Mouse (Mus musculus): ENCODE data around the gene Cped1. TPM values are rescaled to one million over a fixed set of nuclear protein-coding genes. Genes with fewer than 3 reads are reported as not detected.

The Cped1 gene
- polyA plus RNA-seq, 1 experiment from 2014 or later = 2.7 TPM

- H3K36me3 ChIP-seq = no peaks in the 10 kb centered on the region
- no peaks in the 10 kb centered on the region for H3K9me3 ChIP-seq (replicated peaks)
- H3K4me3 ChIP-seq (replicated peaks) = no peak overlapping the region
- no peak overlapping the region for H3K9ac ChIP-seq (replicated peaks)
- H3K27me3 ChIP-seq (replicated peaks) = no peaks in the 10 kb centered on the region
- no peak for ATAC-seq (ENCODE audit: low FRiP score)
- H3K4me2 ChIP-seq = no peak overlapping the region
- no peak overlapping the region for H3K27ac ChIP-seq (replicated peaks)
- no peaks in the 10 kb centered on the region for H3K4me1 ChIP-seq
- 91% methylated on average over 3 of the region's 3 CpGs for WGBS
Observed at GRCm38 (mm10) chr6:22053014-22053413, 67.3 kb downstream of the Cped1 start.

- no peaks in the 10 kb centered on the region for H3K27me3 ChIP-seq (replicated peaks)
- H3K4me2 ChIP-seq = no peak overlapping the region
- no peak for ATAC-seq (ENCODE audit: low FRiP score)
- no peak overlapping the region for H3K27ac ChIP-seq (replicated peaks)
- 87% methylated on average over 4 of the region's 4 CpGs for WGBS
- no peaks in the 10 kb centered on the region for H3K9me3 ChIP-seq (replicated peaks)
- H3K9ac ChIP-seq (replicated peaks) = no peak overlapping the region
- H3K4me3 ChIP-seq (replicated peaks) = no peak overlapping the region
- no peaks in the 10 kb centered on the region for H3K36me3 ChIP-seq
- no peaks in the 10 kb centered on the region for H3K4me1 ChIP-seq
Observed at GRCm38 (mm10) chr6:22064341-22064740, 78.6 kb downstream of the Cped1 start.

GRCm38 (mm10) chr6:22070603-22071322 lies 85.0 kb downstream of the Cped1 start:
- Histone ChIP-seq H3K36me3 (no peaks in the 10 kb centered on the region), H3K27ac (replicated peaks) (no peak overlapping the region), H3K27me3 (replicated peaks) (no peaks in the 10 kb centered on the region), H3K4me1 (no peaks in the 10 kb centered on the region), H3K9me3 (replicated peaks) (no peaks in the 10 kb centered on the region), H3K4me3 (replicated peaks) (no peak overlapping the region), H3K9ac (replicated peaks) (no peak overlapping the region), H3K4me2 (peak overlapping the region; percentile 39)
- ATAC-seq (ENCODE audit: low FRiP score) = no peak
- WGBS = 79% methylated on average over 15 of the region's 15 CpGs

GRCm38 (mm10) chr6:22071323-22071840 lies 85.7 kb downstream of the Cped1 start:
- H3K9me3 ChIP-seq (replicated peaks) = no peaks in the 10 kb centered on the region
- no peak overlapping the region for H3K4me3 ChIP-seq (replicated peaks)
- ATAC-seq (ENCODE audit: low FRiP score) = no peak
- no peak overlapping the region for H3K27ac ChIP-seq (replicated peaks)
- no peaks in the 10 kb centered on the region for H3K27me3 ChIP-seq (replicated peaks)
- WGBS = 31% methylated on average over 4 of the region's 4 CpGs
- H3K4me2 ChIP-seq = peak overlapping the region; percentile 39
- H3K36me3 ChIP-seq = no peaks in the 10 kb centered on the region
- H3K4me1 ChIP-seq = no peaks in the 10 kb centered on the region
- no peak overlapping the region for H3K9ac ChIP-seq (replicated peaks)

- ATAC-seq (ENCODE audit: low FRiP score) = no peak
- Histone ChIP-seq H3K4me1 (no peaks in the 10 kb centered on the region), H3K36me3 (no peaks in the 10 kb centered on the region), H3K9ac (replicated peaks) (no peak overlapping the region), H3K9me3 (replicated peaks) (no peaks in the 10 kb centered on the region), H3K27me3 (replicated peaks) (no peaks in the 10 kb centered on the region), H3K4me3 (replicated peaks) (no peak overlapping the region), H3K4me2 (no peak overlapping the region), H3K27ac (replicated peaks) (no peak overlapping the region)
- WGBS = 87% methylated on average over 4 of the region's 4 CpGs
Observed at GRCm38 (mm10) chr6:22072737-22073136, 87.0 kb downstream of the Cped1 start.

- no peak overlapping the region for H3K4me2 ChIP-seq
- H3K4me3 ChIP-seq (replicated peaks) = no peak overlapping the region
- WGBS = 88% methylated on average over 5 of the region's 5 CpGs
- H3K9ac ChIP-seq (replicated peaks) = no peak overlapping the region
- H3K27ac ChIP-seq (replicated peaks) = no peak overlapping the region
- no peaks in the 10 kb centered on the region for H3K9me3 ChIP-seq (replicated peaks)
- H3K27me3 ChIP-seq (replicated peaks) = no peaks in the 10 kb centered on the region
- no peak for ATAC-seq (ENCODE audit: low FRiP score)
- no peaks in the 10 kb centered on the region for H3K4me1 ChIP-seq
- no peaks in the 10 kb centered on the region for H3K36me3 ChIP-seq
Observed at GRCm38 (mm10) chr6:22074232-22075083, 88.7 kb downstream of the Cped1 start.

GRCm38 (mm10) chr6:22078686-22079264 lies 93.1 kb downstream of the Cped1 start:
- Histone ChIP-seq H3K27me3 (replicated peaks) (no peaks in the 10 kb centered on the region), H3K4me1 (no peaks in the 10 kb centered on the region), H3K27ac (replicated peaks) (no peak overlapping the region), H3K9me3 (replicated peaks) (no peaks in the 10 kb centered on the region), H3K36me3 (no peaks in the 10 kb centered on the region), H3K9ac (replicated peaks) (no peak overlapping the region), H3K4me2 (no peak overlapping the region), H3K4me3 (replicated peaks) (no peak overlapping the region)
- ATAC-seq (ENCODE audit: low FRiP score) = no peak
- WGBS = 62% methylated on average over 7 of the region's 7 CpGs

- no peaks in the 10 kb centered on the region for H3K27me3 ChIP-seq (replicated peaks)
- no peak overlapping the region for H3K27ac ChIP-seq (replicated peaks)
- ATAC-seq (ENCODE audit: low FRiP score) = no peak
- H3K9me3 ChIP-seq (replicated peaks) = no peaks in the 10 kb centered on the region
- no peak overlapping the region for H3K9ac ChIP-seq (replicated peaks)
- WGBS = 84% methylated on average over 5 of the region's 5 CpGs
- H3K4me2 ChIP-seq = no peak overlapping the region
- no peaks in the 10 kb centered on the region for H3K4me1 ChIP-seq
- H3K36me3 ChIP-seq = no peaks in the 10 kb centered on the region
- no peak overlapping the region for H3K4me3 ChIP-seq (replicated peaks)
Observed at GRCm38 (mm10) chr6:22086056-22086455, 100.3 kb downstream of the Cped1 start.

- Histone ChIP-seq H3K4me2 (no peak overlapping the region), H3K27me3 (replicated peaks) (no peaks in the 10 kb centered on the region), H3K9me3 (replicated peaks) (no peaks in the 10 kb centered on the region), H3K36me3 (no peaks in the 10 kb centered on the region), H3K4me3 (replicated peaks) (no peak overlapping the region), H3K9ac (replicated peaks) (no peak overlapping the region), H3K27ac (replicated peaks) (no peak overlapping the region), H3K4me1 (no peaks in the 10 kb centered on the region)
- 57% methylated on average over 17 of the region's 17 CpGs for WGBS
- ATAC-seq (ENCODE audit: low FRiP score) = no peak
Observed at GRCm38 (mm10) chr6:22088346-22089064, 102.8 kb downstream of the Cped1 start.

GRCm38 (mm10) chr6:22091773-22092172 lies 106.1 kb downstream of the Cped1 start:
- H3K4me3 ChIP-seq (replicated peaks) = no peak overlapping the region
- no peaks in the 10 kb centered on the region for H3K9me3 ChIP-seq (replicated peaks)
- H3K4me2 ChIP-seq = no peak overlapping the region
- no peak overlapping the region for H3K27ac ChIP-seq (replicated peaks)
- ATAC-seq (ENCODE audit: low FRiP score) = no peak
- H3K9ac ChIP-seq (replicated peaks) = no peak overlapping the region
- H3K27me3 ChIP-seq (replicated peaks) = no peaks in the 10 kb centered on the region
- WGBS = 89% methylated on average over 5 of the region's 5 CpGs
- H3K4me1 ChIP-seq = no peaks in the 10 kb centered on the region
- H3K36me3 ChIP-seq = no peaks in the 10 kb centered on the region

- H3K36me3 ChIP-seq = no peaks in the 10 kb centered on the region
- no peak overlapping the region for H3K4me3 ChIP-seq (replicated peaks)
- no peak overlapping the region for H3K27ac ChIP-seq (replicated peaks)
- H3K9ac ChIP-seq (replicated peaks) = no peak overlapping the region
- H3K9me3 ChIP-seq (replicated peaks) = no peaks in the 10 kb centered on the region
- no peak for ATAC-seq (ENCODE audit: low FRiP score)
- WGBS = 83% methylated on average over 5 of the region's 5 CpGs
- H3K27me3 ChIP-seq (replicated peaks) = no peaks in the 10 kb centered on the region
- H3K4me1 ChIP-seq = no peaks in the 10 kb centered on the region
- H3K4me2 ChIP-seq = no peak overlapping the region
Observed at GRCm38 (mm10) chr6:22093792-22094191, 108.1 kb downstream of the Cped1 start.
